Mouse (Mus musculus): ENCODE measurements around the gene Wdcp.
"Not testable (repeated sequence)": the region's sequence is repeated elsewhere in the genome, so short reads cannot be mapped to it uniquely, and the experiment has no call there.

Wdcp gene

GRCm38 (mm10) chr12:4868924-4869323 lies 25.8 kb downstream of the Wdcp start:
- DNase-seq (ENCODE audit: low spot score in 2 of 2) = no peak

- DNase-seq (ENCODE audit: low spot score in 2 of 2) = no peak
Measured at GRCm38 (mm10) chr12:4871260-4871659, 28.2 kb downstream of the Wdcp start.

DNA sequence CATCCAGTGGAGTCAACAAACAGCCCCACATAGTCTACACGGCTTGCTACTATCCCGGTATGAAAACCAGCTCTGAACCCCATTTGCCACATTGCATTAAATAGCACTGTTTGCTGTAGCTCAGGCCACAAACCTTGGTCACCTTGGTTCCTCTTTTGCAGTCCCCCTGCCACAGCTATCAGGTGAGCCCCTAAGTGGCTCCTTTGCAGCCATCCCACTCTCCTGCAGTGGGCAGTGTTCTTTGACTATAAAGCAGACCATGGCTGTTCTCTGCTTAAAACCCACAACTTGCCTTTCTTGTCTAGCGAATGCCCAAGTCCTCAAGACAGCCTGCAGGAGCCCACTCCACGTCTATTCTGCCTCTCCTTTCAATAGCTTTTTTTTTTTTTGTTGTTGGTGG lies 29.2 kb downstream of the Wdcp start:
- DNase-seq (ENCODE audit: low spot score in 2 of 2) = no peak

GRCm38 (mm10) chr12:4872983-4873477 lies 29.9 kb downstream of the Wdcp start:
- DNase-seq (ENCODE audit: low spot score in 2 of 2) = no peak

DNA sequence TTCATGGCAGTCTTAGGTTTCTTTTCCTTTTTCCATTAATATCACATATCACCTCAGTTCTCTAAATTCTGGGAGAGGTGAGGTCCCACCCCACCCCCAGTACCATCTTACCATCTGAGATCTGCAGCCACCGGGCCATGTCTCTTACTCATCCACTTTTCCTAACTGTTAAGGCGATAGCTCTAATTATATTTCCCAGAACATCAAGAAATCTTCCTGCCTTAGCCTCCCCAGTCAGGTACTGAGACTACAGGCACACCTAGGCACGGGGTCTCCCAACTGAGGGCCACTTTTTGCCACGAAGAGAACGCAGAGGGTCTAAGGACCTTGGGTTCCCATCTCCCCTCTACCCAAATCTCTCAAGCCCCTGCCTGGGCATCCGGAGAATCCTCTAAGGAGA lies 30.4 kb downstream of the Wdcp start:
- no peak for DNase-seq (ENCODE audit: low spot score in 2 of 2)

DNA sequence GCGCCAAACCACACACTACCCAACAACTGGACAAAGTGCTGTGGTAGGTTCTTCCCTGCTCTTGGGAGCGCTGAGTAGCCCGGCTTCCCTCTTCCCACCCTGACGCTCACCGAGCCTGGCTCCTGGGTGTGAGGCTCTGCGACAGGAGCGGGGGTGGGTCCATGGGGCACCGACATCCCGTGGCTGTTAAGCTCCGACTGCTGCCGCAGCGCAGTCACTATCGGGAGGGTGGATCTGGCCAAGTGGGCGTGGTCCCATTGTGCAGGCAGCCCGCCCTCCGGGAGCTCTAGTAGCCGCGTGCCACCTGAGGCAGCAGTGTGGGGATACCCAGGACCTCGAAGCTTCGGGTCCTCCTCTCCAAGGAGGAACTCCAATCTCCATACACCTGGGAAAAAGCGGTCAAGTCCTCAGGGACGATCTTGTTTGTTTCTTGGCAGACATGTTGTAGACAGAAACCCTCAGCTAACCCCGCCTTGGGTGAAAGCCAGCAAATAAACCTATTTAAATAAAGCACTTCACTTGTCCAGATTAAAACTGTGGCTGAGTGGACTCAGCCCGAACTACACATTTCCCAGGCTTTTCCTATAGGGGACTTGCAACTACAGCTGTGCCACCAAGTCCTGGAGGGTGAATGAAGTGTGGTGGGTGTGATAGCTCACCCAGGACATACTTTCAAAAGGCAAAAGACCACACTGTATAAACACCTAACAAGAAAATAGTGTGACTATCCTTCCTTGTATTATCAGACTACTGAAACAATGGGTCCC lies 31.2 kb downstream of the Wdcp start, which contains the start of gene Mfsd2b:
Mfsd2b (minus strand) TSS at position 199 of the 767 bp plus-strand sequence.
- peak; percentile 68 to 77 for DNase-seq (ENCODE audit: low spot score in 2 of 2)

GRCm38 (mm10) chr12:4875623-4876022 lies 32.5 kb downstream of the Wdcp start:
- DNase-seq (ENCODE audit: low spot score in 2 of 2) = no peak

- no peak for DNase-seq (ENCODE audit: low spot score in 2 of 2)
Measured at GRCm38 (mm10) chr12:4878296-4878783, 35.2 kb downstream of the Wdcp start.

DNA sequence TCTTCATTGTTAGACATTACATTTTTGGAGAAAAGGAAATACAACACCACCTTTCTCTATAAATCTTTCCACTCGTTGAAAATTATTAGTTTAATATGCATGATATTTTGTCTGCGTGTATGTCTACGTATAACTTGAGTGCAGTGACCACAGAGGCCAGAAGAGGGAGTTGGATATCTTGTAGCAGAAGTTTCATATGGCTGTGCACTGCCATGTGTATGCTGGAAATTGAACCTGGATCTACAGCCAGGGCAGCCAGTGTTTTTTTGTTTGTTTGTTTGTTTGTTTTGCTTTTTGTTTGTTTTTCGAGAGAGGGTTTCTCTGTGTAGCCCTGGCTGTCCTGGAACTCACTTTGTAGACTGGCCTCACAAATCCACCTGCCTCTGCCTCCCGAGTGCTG lies 35.9 kb downstream of the Wdcp start:
- no peak for DNase-seq (ENCODE audit: low spot score in 2 of 2)

GRCm38 (mm10) chr12:4882086-4882485 lies 39.0 kb downstream of the Wdcp start:
- no peak for DNase-seq (ENCODE audit: low spot score in 2 of 2)

DNA sequence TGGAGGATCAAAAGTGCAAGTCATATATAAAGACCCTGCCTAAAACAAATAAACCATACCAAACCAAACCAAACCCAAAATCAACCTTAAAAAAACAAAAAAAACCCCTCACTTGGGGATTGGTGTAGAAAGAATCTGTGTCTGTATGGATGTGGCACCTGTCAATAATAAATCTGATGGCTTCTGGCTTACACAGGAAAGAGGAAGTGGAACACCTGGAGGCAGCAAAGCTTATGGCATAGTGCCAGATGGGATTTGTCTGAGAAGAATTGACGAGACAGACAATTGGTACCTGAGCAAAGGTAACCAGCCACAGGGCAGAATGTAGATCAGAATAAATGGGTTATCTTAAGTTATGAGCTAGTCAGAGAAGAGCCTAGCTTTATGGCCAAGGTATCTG lies 42.0 kb downstream of the Wdcp start:
- DNase-seq (ENCODE audit: low spot score in 2 of 2) = no peak

DNA sequence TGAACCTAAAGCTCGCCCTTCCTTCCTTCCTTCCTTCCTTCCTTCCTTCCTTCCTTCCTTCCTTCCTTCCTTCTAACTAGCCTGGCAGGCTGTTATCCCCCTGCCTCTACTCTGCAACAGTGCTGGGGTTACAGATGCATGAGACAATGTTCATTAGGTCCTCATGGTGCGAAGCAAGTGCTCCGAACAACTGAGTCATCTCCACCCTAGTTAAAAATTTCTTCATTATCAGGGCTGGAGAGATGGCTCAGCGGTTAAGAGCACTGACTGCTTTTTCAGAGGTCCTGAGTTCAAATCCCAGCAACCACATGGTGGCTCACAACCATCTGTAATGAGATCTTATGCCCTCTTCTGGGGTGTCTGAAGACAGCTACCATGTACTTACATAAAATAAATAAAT lies 43.5 kb downstream of the Wdcp start:
- not testable (repeated sequence) for DNase-seq (ENCODE audit: low spot score in 2 of 2)

DNA sequence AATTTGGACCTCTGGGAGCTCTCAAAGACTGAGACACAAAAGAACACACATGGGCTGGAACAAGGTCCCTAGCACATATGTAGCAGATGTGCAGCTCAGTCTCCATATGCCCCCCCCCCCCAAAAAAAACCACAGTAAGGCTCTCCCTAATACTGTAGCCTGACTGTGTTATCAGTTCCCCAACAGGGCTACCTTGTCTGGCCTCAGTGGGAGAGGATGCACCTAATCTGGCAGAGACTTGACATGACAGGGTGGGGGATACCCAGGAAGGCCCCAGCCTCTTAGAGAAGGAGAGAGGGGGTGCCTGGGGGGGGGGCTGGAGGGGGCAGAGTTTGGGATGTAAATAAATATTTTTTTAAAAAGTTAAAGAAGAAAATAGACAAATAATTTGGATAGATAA lies 45.6 kb downstream of the Wdcp start:
- DNase-seq (ENCODE audit: low spot score in 2 of 2) = no peak

DNA sequence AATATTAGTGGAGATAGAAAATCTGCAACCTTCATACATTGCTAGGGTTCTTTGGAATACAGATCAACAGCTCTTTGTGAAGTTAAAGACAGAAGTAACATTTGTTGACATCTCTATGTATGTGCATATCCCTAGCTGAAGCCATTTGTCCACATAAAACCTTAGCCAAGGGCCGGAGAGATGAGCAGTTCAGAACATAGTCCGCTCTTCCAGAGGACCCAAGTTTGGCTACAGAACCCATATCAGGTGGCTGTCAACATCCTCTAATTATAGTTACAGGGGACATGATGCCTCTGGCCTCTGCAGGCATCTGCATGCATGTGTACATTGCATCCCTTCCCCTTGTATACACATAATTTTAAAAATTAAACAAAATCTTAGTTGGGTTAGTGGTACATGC lies 46.1 kb downstream of the Wdcp start:
- DNase-seq (ENCODE audit: low spot score in 2 of 2) = no peak

GRCm38 (mm10) chr12:4889891-4890290 lies 46.8 kb downstream of the Wdcp start:
- DNase-seq (ENCODE audit: low spot score in 2 of 2) = no peak

DNA sequence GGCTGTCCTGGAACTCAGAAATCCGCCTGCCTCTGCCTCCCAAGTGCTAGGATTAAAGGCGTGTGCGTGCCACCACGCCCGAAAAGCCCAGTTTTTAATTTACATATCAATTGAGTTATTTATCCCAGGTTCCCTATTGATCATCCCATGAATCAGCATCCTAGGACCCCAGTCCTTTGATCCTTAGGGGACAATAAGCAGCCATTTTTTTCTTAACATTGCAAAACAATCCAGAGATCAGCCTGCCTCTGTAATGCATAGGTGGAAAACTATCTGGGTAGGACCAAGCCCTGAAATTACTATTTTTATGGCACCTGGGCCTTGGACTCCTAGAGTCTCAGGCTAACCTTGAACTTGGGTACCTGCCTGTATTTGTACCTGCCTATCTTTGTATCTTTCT lies 54.9 kb downstream of the Wdcp start:
- DNase-seq (ENCODE audit: low spot score in 2 of 2) = no peak

- DNase-seq (ENCODE audit: low spot score in 2 of 2) = no peak
Measured at GRCm38 (mm10) chr12:4905946-4906345, 62.8 kb downstream of the Wdcp start.

GRCm38 (mm10) chr12:4906476-4906875 lies 63.4 kb downstream of the Wdcp start:
- no peak for DNase-seq (ENCODE audit: low spot score in 2 of 2)

DNA sequence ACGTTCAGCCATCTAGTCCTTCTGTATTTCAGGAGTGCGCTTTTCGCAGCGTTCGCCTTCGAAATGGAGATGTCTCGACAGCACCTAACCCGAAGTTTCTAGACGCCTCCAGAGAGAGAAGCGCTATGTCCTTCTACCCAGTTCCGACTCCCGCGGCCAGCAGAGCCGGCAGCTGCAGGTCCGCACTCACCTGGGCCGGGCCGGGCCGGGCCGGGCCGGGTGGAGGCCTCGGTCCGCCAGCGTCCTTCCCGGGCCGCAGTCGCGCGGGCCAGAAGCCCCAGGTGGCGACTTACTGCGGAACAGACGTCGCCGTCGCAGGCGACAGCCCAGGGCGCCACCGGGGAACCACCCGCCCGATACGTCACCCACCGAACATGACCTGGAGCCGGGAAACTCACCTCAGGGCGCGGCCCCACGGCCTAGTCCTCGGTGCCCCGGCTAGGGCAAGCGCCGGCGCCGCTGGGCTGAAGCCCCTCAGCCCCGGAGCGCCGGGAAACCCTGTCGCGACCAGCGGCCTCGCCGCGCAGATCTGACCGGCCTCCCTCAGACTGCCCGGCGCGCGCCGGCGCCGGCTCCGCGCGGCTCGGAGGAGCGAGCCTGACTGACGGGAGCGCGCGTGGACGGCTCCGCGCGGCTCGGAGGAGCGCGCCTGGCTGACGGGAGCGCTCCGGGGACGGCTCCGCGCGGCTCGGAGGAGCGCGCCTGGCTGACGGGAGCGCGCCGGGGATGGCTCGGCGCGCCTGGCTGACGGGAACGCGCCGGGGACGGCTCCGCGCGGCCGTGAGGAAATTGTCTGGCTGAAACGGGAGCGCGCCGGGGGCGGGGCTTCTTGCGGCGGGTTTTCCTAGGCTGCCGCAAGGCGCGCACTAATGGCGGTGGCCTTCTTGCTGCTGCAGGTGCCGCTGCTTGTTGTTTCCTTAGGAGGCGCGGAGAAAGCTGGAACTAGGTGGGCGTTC lies 64.1 kb downstream of the Wdcp start, which contains the start of gene Ubxn2a:
Ubxn2a (minus strand) TSS at position 755 of the 956 bp plus-strand sequence.
- DNase-seq (ENCODE audit: low spot score in 2 of 2) = peak; percentile 88 to 94

DNA sequence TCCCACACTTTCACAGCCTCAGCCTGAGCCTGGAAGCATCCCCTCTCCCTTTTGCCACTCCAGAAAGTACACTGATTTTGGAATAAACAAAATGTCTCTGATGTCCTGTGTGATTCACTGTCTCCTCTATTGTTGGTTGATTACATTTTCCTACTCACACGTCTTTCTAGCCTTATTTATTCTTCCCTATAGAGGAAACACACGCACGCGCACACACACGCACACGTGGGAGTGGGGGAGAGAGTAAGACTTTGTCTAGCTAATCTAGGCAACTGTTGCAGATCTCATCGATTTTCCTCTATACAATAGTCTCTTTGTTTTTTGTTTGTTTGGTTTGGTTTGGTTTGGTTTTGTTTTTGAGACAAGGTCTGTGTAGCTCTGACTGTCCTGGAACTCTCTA lies 65.3 kb downstream of the Wdcp start:
- no peak for DNase-seq (ENCODE audit: low spot score in 2 of 2)

Data from urinary bladder, postnatal 36 days (tissue).